Mouse (Mus musculus) ES-Bruce4 (cell line): ENCODE results near the gene Aldh1l2.

Experiments
- CTCF ChIP-seq: IDR thresholded peaks from one replicate; pipeline ENCODE4 v1.8.1; 2011; ENCODE audit warnings: low read depth, low read length
- POLR2A ChIP-seq: IDR thresholded peaks from one replicate; pipeline ENCODE4 v1.8.1; 2011; ENCODE audit warnings: low read length; ENCODE audit not compliant: insufficient read depth

GRCm38 (mm10) chr10:83508962-83509660 lies 24.8 kb downstream of the Aldh1l2 start:
- TF ChIP-seq CTCF: peak; percentile 60
- TF ChIP-seq POLR2A: no peak
